Comparison of ENCODE assay signal across 9 mouse cellular contexts in genomic region chrX:72012236-72012635, GRCm38 (mm10). TPM values are rescaled to one million over a fixed set of nuclear protein-coding genes. Genes with fewer than 3 reads are reported as not detected.
DNase-seq lines count a peak whose midpoint lies in the region; ATAC-seq and TF ChIP-seq lines count a peak whose summit lies in the region.
"Had no signal": no experiment of that assay in that cellular context is flagged by ENCODE, and none has a peak within 500 bp of the region (broad histone marks: within the 10 kb centered on the region; RNA-seq: fewer than 3 reads in every experiment).

No protein-coding gene starts in this region.

- no peak overlapping the region for H3K4me2 ChIP-seq in forebrain, embryonic 14.5 days (ENCODE audit: low read length)
- no peak overlapping the region for H3K4me2 ChIP-seq in lung, embryonic 14.5 days
- H3K4me2 ChIP-seq in hindbrain, embryonic 15.5 days = no peak overlapping the region

- H3K9me3 ChIP-seq in forebrain, embryonic 14.5 days (replicated peaks; ENCODE audit: control insufficient read depth, low read length) = no peaks in the 10 kb centered on the region
- H3K9me3 ChIP-seq in forebrain, embryonic 10.5 days = no peaks in the 10 kb centered on the region
- H3K9me3 ChIP-seq in lung, embryonic 14.5 days (ENCODE audit: low read depth, low read length) = no peaks in the 10 kb centered on the region
- H3K9me3 ChIP-seq in hindbrain, embryonic 15.5 days = no peaks in the 10 kb centered on the region

- 73% methylated on average over 9 of the region's 9 CpGs for WGBS in forebrain, embryonic 14.5 days
- 74% methylated on average over 9 of the region's 9 CpGs for WGBS in forebrain, embryonic 10.5 days
- WGBS in lung, embryonic 14.5 days = 61% methylated on average over 9 of the region's 9 CpGs
- WGBS in lung, adult 2 months = 50% methylated on average over 9 of the region's 9 CpGs
- WGBS in hindbrain, embryonic 15.5 days = 62% methylated on average over 9 of the region's 9 CpGs

- peak; percentile 5 for DNase-seq in forebrain, embryonic 14.5 days (ENCODE audit: low spot score)
- DNase-seq in forebrain, embryonic 10.5 days (ENCODE audit: extremely low spot score, low spot score) = no peak
- DNase-seq in lung, embryonic 14.5 days = peak; percentile 46
- no peak for DNase-seq in lung, adult 2 months
- DNase-seq in right cerebral cortex, adult 2 months (ENCODE audit: low spot score in 2 of 2) = peak; percentile 59 to 63
- DNase-seq in thymus, postnatal 0 days (ENCODE audit: low spot score) = no peak
- DNase-seq in thymus, postnatal 10 days (ENCODE audit: low spot score in 2 of 2) = no peak

- TF ChIP-seq CTCF in lung, embryonic 14.5 days (IDR thresholded peaks at IDR 0.05; ENCODE audit: low read depth) = no peak
- no peak for TF ChIP-seq CTCF in lung, adult 2 months (IDR thresholded peaks at IDR 0.05; ENCODE audit: insufficient read depth, low read length)

- TF ChIP-seq POLR2A in lung, adult 2 months (IDR thresholded peaks at IDR 0.05; ENCODE audit: borderline replicate concordance, extremely low read depth, low read depth, low read length) = no peak

- ATAC-seq in forebrain, embryonic 14.5 days = no peak
- ATAC-seq in lung, embryonic 14.5 days (ENCODE audit: insufficient read depth) = peak; percentile 49; the same call in 1 of the 2 replicates
- peak; percentile 51; the same call in 1 of the 2 replicates for ATAC-seq in hindbrain, embryonic 15.5 days (ENCODE audit: low FRiP score, low read depth)

- no peak overlapping the region for H3K4me3 ChIP-seq in forebrain, embryonic 14.5 days (ENCODE audit: low read depth, low read length)
- no peak overlapping the region for H3K4me3 ChIP-seq in forebrain, embryonic 10.5 days
- no peak overlapping the region for H3K4me3 ChIP-seq in lung, embryonic 14.5 days (ENCODE audit: low read depth, low read length)
- no peak overlapping the region for H3K4me3 ChIP-seq in lung, adult 2 months (replicated peaks; ENCODE audit: extremely low read depth, low read depth, low read length)
- H3K4me3 ChIP-seq in hindbrain, embryonic 15.5 days = no peak overlapping the region

- no peaks in the 10 kb centered on the region for H3K36me3 ChIP-seq in forebrain, embryonic 14.5 days (ENCODE audit: control insufficient read depth, insufficient read depth, low read length)
- H3K36me3 ChIP-seq in forebrain, embryonic 10.5 days (replicated peaks) = no peaks in the 10 kb centered on the region
- no peaks in the 10 kb centered on the region for H3K36me3 ChIP-seq in lung, embryonic 14.5 days (ENCODE audit: insufficient read depth)
- H3K36me3 ChIP-seq in hindbrain, embryonic 15.5 days = no peaks in the 10 kb centered on the region

- H3K27ac ChIP-seq in forebrain, embryonic 14.5 days (ENCODE audit: low read depth, low read length) = no peak overlapping the region
- H3K27ac ChIP-seq in forebrain, embryonic 10.5 days = no peak overlapping the region
- no peak overlapping the region for H3K27ac ChIP-seq in lung, embryonic 14.5 days (ENCODE audit: low read depth)
- H3K27ac ChIP-seq in hindbrain, embryonic 15.5 days (replicated peaks) = no peak overlapping the region

- H3K27me3 ChIP-seq in forebrain, embryonic 14.5 days (replicated peaks; ENCODE audit: control insufficient read depth, insufficient read depth, low read length) = no peaks in the 10 kb centered on the region
- H3K27me3 ChIP-seq in forebrain, embryonic 10.5 days (ENCODE audit: poor library complexity, severe bottlenecking) = no peaks in the 10 kb centered on the region
- H3K27me3 ChIP-seq in lung, embryonic 14.5 days (ENCODE audit: insufficient read depth, low read length) = no peaks in the 10 kb centered on the region
- no peaks in the 10 kb centered on the region for H3K27me3 ChIP-seq in hindbrain, embryonic 15.5 days

- no peaks in the 10 kb centered on the region for H3K4me1 ChIP-seq in forebrain, embryonic 14.5 days (ENCODE audit: control insufficient read depth, insufficient read depth, low read length)
- no peaks in the 10 kb centered on the region for H3K4me1 ChIP-seq in forebrain, embryonic 10.5 days
- no peaks in the 10 kb centered on the region for H3K4me1 ChIP-seq in lung, embryonic 14.5 days (ENCODE audit: insufficient read depth)
- peaks cover 5% of the 10 kb centered on the region for H3K4me1 ChIP-seq in lung, adult 2 months (ENCODE audit: control insufficient read depth, insufficient read depth, low read length)
- H3K4me1 ChIP-seq in hindbrain, embryonic 15.5 days (replicated peaks) = no peaks in the 10 kb centered on the region

- H3K9ac ChIP-seq in forebrain, embryonic 14.5 days (ENCODE audit: low read length) = no peak overlapping the region
- no peak overlapping the region for H3K9ac ChIP-seq in lung, embryonic 14.5 days
- H3K9ac ChIP-seq in hindbrain, embryonic 15.5 days = no peak overlapping the region

RNA-seq across cellular contexts. Expression of gene Cnga2, which starts 20.6 kb away (rescaled TPM):
- polyA plus RNA-seq in forebrain, embryonic 14.5 days (2014; fragmentation: Nextera tagmentation; extraction: Ambion mirVana) = not detected in 2 replicates
- polyA plus RNA-seq in forebrain, embryonic 10.5 days (2016; fragmentation: Nextera tagmentation; extraction: Ambion mirVana) = 0.07 and 0.10 TPM in 2 replicates
- polyA plus RNA-seq in lung, embryonic 14.5 days (2014; fragmentation: Nextera tagmentation; extraction: Ambion mirVana) = 0.12 and 0.34 TPM in 2 replicates
- 0.53 and 0.87 TPM in 2 replicates for polyA plus RNA-seq in lung, adult 2 months (2012; rRNA removed)
- polyA plus RNA-seq in hindbrain, embryonic 15.5 days (2015; fragmentation: Nextera tagmentation; extraction: Ambion mirVana) = 0.10 and 0.16 TPM in 2 replicates
- 0.17 and 0.27 TPM in 2 replicates for polyA plus RNA-seq in thymus, postnatal 0 days (2015; fragmentation: Nextera tagmentation; extraction: Ambion mirVana)

RNA-seq across cellular contexts. Expression of gene Fate1, which starts 39.5 kb away (rescaled TPM):
- polyA plus RNA-seq in forebrain, embryonic 14.5 days (2014; fragmentation: Nextera tagmentation; extraction: Ambion mirVana) = not detected in 2 replicates
- polyA plus RNA-seq in forebrain, embryonic 10.5 days (2016; fragmentation: Nextera tagmentation; extraction: Ambion mirVana) = not detected in 2 replicates
- 0.38 TPM in 1 of 2 replicates, not detected in the other for polyA plus RNA-seq in lung, embryonic 14.5 days (2014; fragmentation: Nextera tagmentation; extraction: Ambion mirVana)
- not detected in 2 replicates for polyA plus RNA-seq in lung, adult 2 months (2012; rRNA removed)
- 0.25 TPM in 1 of 2 replicates, not detected in the other for polyA plus RNA-seq in hindbrain, embryonic 15.5 days (2015; fragmentation: Nextera tagmentation; extraction: Ambion mirVana)
- not detected in 2 replicates for polyA plus RNA-seq in thymus, postnatal 0 days (2015; fragmentation: Nextera tagmentation; extraction: Ambion mirVana)
- polyA plus RNA-seq: limb, embryonic 11.5 days had no signal

RNA-seq across cellular contexts. Expression of gene Prrg3, which starts 49.8 kb away (rescaled TPM):
- 4.9 and 7.5 TPM in 2 replicates for polyA plus RNA-seq in forebrain, embryonic 14.5 days (2014; fragmentation: Nextera tagmentation; extraction: Ambion mirVana)
- 7.1 and 7.6 TPM in 2 replicates for polyA plus RNA-seq in forebrain, embryonic 10.5 days (2016; fragmentation: Nextera tagmentation; extraction: Ambion mirVana)
- 18.9 and 21.2 TPM in 2 replicates for polyA plus RNA-seq in lung, embryonic 14.5 days (2014; fragmentation: Nextera tagmentation; extraction: Ambion mirVana)
- 21.3 and 29.2 TPM in 2 replicates for polyA plus RNA-seq in lung, adult 2 months (2012; rRNA removed)
- 12.9 and 14.0 TPM in 2 replicates for polyA plus RNA-seq in hindbrain, embryonic 15.5 days (2015; fragmentation: Nextera tagmentation; extraction: Ambion mirVana)
- 1.7 TPM in 2 replicates for polyA plus RNA-seq in thymus, postnatal 0 days (2015; fragmentation: Nextera tagmentation; extraction: Ambion mirVana)

Comparison
In these comparisons a context has a peak if more than half of its experiments do, and no peak if none do; other contexts are left out.
1. DNase-seq: peak in forebrain, embryonic 14.5 days (single experiment), lung, embryonic 14.5 days (single experiment) and right cerebral cortex, adult 2 months (2 of 2); none in forebrain, embryonic 10.5 days (single experiment), lung, adult 2 months (single experiment), thymus, postnatal 0 days (single experiment) and thymus, postnatal 10 days (0 of 2).